ENCODE assay signal across 13 mouse cellular contexts in the genomic region with DNA sequence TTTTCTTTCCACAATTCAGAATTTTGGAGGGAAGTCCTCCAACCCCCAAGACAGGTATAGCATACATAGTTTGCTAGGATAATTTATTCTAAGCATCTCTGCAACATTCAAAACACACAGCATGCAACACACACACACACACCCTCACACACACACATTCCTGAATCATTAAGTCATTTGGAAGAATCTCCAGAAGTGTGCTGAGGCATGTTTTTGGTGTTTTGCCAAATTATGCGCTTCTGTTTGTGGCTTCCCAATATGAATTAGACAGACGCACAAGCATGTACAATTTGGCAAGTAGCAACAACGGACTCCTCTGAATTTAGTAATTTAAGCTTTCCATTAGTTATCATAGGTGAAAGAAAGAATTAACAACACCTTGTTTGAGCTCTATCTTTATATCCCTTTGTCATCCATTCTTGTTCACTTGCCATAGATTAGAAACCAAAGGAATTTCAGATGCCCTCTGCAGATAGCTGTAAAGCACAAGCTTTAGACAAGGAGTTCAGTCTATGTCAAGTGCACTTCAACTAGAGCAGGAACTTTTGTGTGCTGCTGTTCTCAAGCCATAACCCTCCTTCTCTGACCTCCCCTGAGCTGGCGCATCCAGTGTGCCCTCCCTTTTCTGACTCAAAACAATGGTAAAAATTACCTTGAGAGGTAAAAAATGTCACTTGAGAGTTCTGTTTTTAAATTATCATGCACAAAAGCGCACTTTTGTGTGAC.
DNase-seq lines count a peak whose midpoint lies in the region; ATAC-seq and TF ChIP-seq lines count a peak whose summit lies in the region.
"Had no signal": no experiment of that assay in that cellular context is flagged by ENCODE, and none has a peak within 500 bp of the region (broad histone marks: within the 10 kb centered on the region; RNA-seq: fewer than 3 reads in every experiment).

No protein-coding gene starts in this region.

- no peak for ATAC-seq in hindbrain, postnatal 0 days
- no peak for ATAC-seq in hindbrain, embryonic 11.5 days (ENCODE audit: low FRiP score)
- no peak for ATAC-seq in midbrain, postnatal 0 days (ENCODE audit: low FRiP score)
- ATAC-seq in midbrain, embryonic 14.5 days (ENCODE audit: low FRiP score, low TSS enrichment), result no peak
- no peak for ATAC-seq in heart, embryonic 11.5 days (replicated peaks; ENCODE audit: insufficient number of reproducible peaks, low FRiP score, low TSS enrichment)

- peak; percentile 45 for DNase-seq in hindbrain, postnatal 0 days (ENCODE audit: low spot score)
- DNase-seq in hindbrain, embryonic 11.5 days (ENCODE audit: low spot score), result no peak
- DNase-seq in midbrain, postnatal 0 days (ENCODE audit: low spot score), result peak; percentile 38
- no peak for DNase-seq in midbrain, embryonic 14.5 days
- peak; percentile 23 for DNase-seq in skeletal muscle tissue, adult 2 months (ENCODE audit: low read depth, low spot score)
- DNase-seq in gastrocnemius, adult 8-10 months (ENCODE audit: low spot score in 2 of 2), result no peak
- DNase-seq in frontal cortex, postnatal 14 days (ENCODE audit: low spot score in 2 of 2), result no peak
- DNase-seq: cerebellum, adult 9-10 months; thymus, postnatal 14 days had no signal

- no peak for TF ChIP-seq CTCF in hindbrain, postnatal 0 days (IDR thresholded peaks at IDR 0.05; ENCODE audit: low read depth)
- no peak for TF ChIP-seq CTCF in midbrain, postnatal 0 days (IDR thresholded peaks at IDR 0.05)

- no peak overlapping the region for H3K9ac ChIP-seq in hindbrain, postnatal 0 days (replicated peaks; ENCODE audit: low read length)
- H3K9ac ChIP-seq in hindbrain, embryonic 11.5 days (ENCODE audit: low read depth, low read length), result no peak overlapping the region
- no peak overlapping the region for H3K9ac ChIP-seq in midbrain, postnatal 0 days (replicated peaks; ENCODE audit: low read length, poor library complexity, severe bottlenecking)
- H3K9ac ChIP-seq in midbrain, embryonic 14.5 days (replicated peaks; ENCODE audit: low read length), result no peak overlapping the region
- H3K9ac ChIP-seq in heart, embryonic 11.5 days (ENCODE audit: low read depth, low read length), result no peak overlapping the region
- H3K9ac ChIP-seq: embryonic facial prominence, embryonic 12.5 days; hindbrain, embryonic 14.5 days had no signal

- no peaks in the 10 kb centered on the region for H3K36me3 ChIP-seq in hindbrain, postnatal 0 days (ENCODE audit: insufficient read depth, low read length)
- H3K36me3 ChIP-seq in hindbrain, embryonic 11.5 days (ENCODE audit: control insufficient read depth, insufficient read depth, low read length), result no peaks in the 10 kb centered on the region
- no peaks in the 10 kb centered on the region for H3K36me3 ChIP-seq in midbrain, postnatal 0 days (ENCODE audit: insufficient read depth, low read length)
- H3K36me3 ChIP-seq in midbrain, embryonic 14.5 days (ENCODE audit: control insufficient read depth, insufficient read depth, low read length), result no peaks in the 10 kb centered on the region
- H3K36me3 ChIP-seq in heart, embryonic 11.5 days (ENCODE audit: control insufficient read depth, insufficient read depth, low read length), result no peaks in the 10 kb centered on the region; the same call in 1 of the 2 replicates
- H3K36me3 ChIP-seq: embryonic facial prominence, embryonic 12.5 days had no signal

- no peaks in the 10 kb centered on the region for H3K9me3 ChIP-seq in hindbrain, postnatal 0 days (ENCODE audit: low read length)
- H3K9me3 ChIP-seq in hindbrain, embryonic 11.5 days (ENCODE audit: control insufficient read depth, low read length), result no peaks in the 10 kb centered on the region
- H3K9me3 ChIP-seq in midbrain, postnatal 0 days (ENCODE audit: low read length), result no peaks in the 10 kb centered on the region
- no peaks in the 10 kb centered on the region for H3K9me3 ChIP-seq in midbrain, embryonic 14.5 days (ENCODE audit: control insufficient read depth, low read length)
- no peaks in the 10 kb centered on the region for H3K9me3 ChIP-seq in heart, embryonic 11.5 days (replicated peaks; ENCODE audit: control insufficient read depth, low read length)
- H3K9me3 ChIP-seq: embryonic facial prominence, embryonic 12.5 days had no signal

- no peak overlapping the region for H3K27ac ChIP-seq in hindbrain, postnatal 0 days
- no peak overlapping the region for H3K27ac ChIP-seq in hindbrain, embryonic 11.5 days (ENCODE audit: low read depth, low read length)
- H3K27ac ChIP-seq in midbrain, postnatal 0 days (ENCODE audit: low read depth, low read length), result no peak overlapping the region
- H3K27ac ChIP-seq in midbrain, embryonic 14.5 days (replicated peaks; ENCODE audit: low read depth, low read length), result no peak overlapping the region
- H3K27ac ChIP-seq in heart, embryonic 11.5 days (ENCODE audit: low read depth, low read length), result peak overlapping the region; percentile 4
- H3K27ac ChIP-seq: embryonic facial prominence, embryonic 12.5 days; hindbrain, embryonic 14.5 days; left cerebral cortex, adult 2 months had no signal

- no peaks in the 10 kb centered on the region for H3K27me3 ChIP-seq in hindbrain, postnatal 0 days (ENCODE audit: insufficient read depth, low read length)
- H3K27me3 ChIP-seq in hindbrain, embryonic 11.5 days (ENCODE audit: control insufficient read depth, insufficient read depth, low read length), result no peaks in the 10 kb centered on the region
- H3K27me3 ChIP-seq in midbrain, postnatal 0 days (ENCODE audit: insufficient read depth, low read length), result no peaks in the 10 kb centered on the region
- H3K27me3 ChIP-seq in midbrain, embryonic 14.5 days (ENCODE audit: control insufficient read depth, insufficient read depth, low read length), result no peaks in the 10 kb centered on the region
- no peaks in the 10 kb centered on the region for H3K27me3 ChIP-seq in heart, embryonic 11.5 days (ENCODE audit: control insufficient read depth, insufficient read depth, low read length)
- H3K27me3 ChIP-seq: embryonic facial prominence, embryonic 12.5 days had no signal

- H3K4me2 ChIP-seq in hindbrain, postnatal 0 days (ENCODE audit: low read depth, low read length), result no peak overlapping the region
- H3K4me2 ChIP-seq in hindbrain, embryonic 11.5 days (replicated peaks; ENCODE audit: low read depth, low read length), result no peak overlapping the region
- no peak overlapping the region for H3K4me2 ChIP-seq in midbrain, postnatal 0 days (ENCODE audit: low read depth, low read length, poor library complexity, severe bottlenecking)
- no peak overlapping the region for H3K4me2 ChIP-seq in midbrain, embryonic 14.5 days (ENCODE audit: low read length)
- H3K4me2 ChIP-seq in heart, embryonic 11.5 days, result no peak overlapping the region
- H3K4me2 ChIP-seq: embryonic facial prominence, embryonic 12.5 days; hindbrain, embryonic 14.5 days had no signal

- H3K4me3 ChIP-seq in hindbrain, postnatal 0 days (ENCODE audit: low read length), result no peak overlapping the region
- H3K4me3 ChIP-seq in hindbrain, embryonic 11.5 days (ENCODE audit: low read depth, low read length), result no peak overlapping the region
- H3K4me3 ChIP-seq in midbrain, postnatal 0 days (ENCODE audit: low read depth, low read length), result no peak overlapping the region
- no peak overlapping the region for H3K4me3 ChIP-seq in midbrain, embryonic 14.5 days (replicated peaks; ENCODE audit: low read depth, low read length)
- no peak overlapping the region for H3K4me3 ChIP-seq in heart, embryonic 11.5 days (ENCODE audit: low read depth, low read length)
- H3K4me3 ChIP-seq: embryonic facial prominence, embryonic 12.5 days; left cerebral cortex, adult 2 months had no signal

- H3K4me1 ChIP-seq in hindbrain, postnatal 0 days (ENCODE audit: insufficient read depth, low read length), result peaks cover 11% of the 10 kb centered on the region
- H3K4me1 ChIP-seq in hindbrain, embryonic 11.5 days (replicated peaks; ENCODE audit: control insufficient read depth, insufficient read depth, low read length), result no peaks in the 10 kb centered on the region
- H3K4me1 ChIP-seq in midbrain, postnatal 0 days (ENCODE audit: insufficient read depth, low read length), result no peaks in the 10 kb centered on the region
- H3K4me1 ChIP-seq in midbrain, embryonic 14.5 days (ENCODE audit: control insufficient read depth, insufficient read depth, low read length), result 0 out of 2 replicates have a peak, but pooled peaks cover 3% of the 10 kb centered on the region
- peaks cover 57% of the 10 kb centered on the region for H3K4me1 ChIP-seq in heart, embryonic 11.5 days (ENCODE audit: control insufficient read depth, insufficient read depth, low read length)

- WGBS in hindbrain, postnatal 0 days, result 54% methylated on average over 5 of the region's 5 CpGs
- 92% methylated on average over 5 of the region's 5 CpGs for WGBS in hindbrain, embryonic 11.5 days
- WGBS in midbrain, postnatal 0 days, result 82% methylated on average over 5 of the region's 5 CpGs
- 81% methylated on average over 5 of the region's 5 CpGs for WGBS in midbrain, embryonic 14.5 days
- 71% methylated on average over 5 of the region's 5 CpGs for WGBS in heart, embryonic 11.5 days (ENCODE audit: insufficient replicate concordance)

Comparison
In these comparisons a context has a peak if more than half of its experiments do, and no peak if none do; other contexts are left out.
1. DNase-seq: peak in hindbrain, postnatal 0 days (single experiment), midbrain, postnatal 0 days (single experiment) and skeletal muscle tissue, adult 2 months (single experiment); none in hindbrain, embryonic 11.5 days (single experiment), midbrain, embryonic 14.5 days (single experiment), gastrocnemius, adult 8-10 months (0 of 2) and frontal cortex, postnatal 14 days (0 of 2).